Comparison of ENCODE assay signal across 8 mouse cellular contexts in genomic region chr8:107226183-107226582, GRCm38 (mm10).
DNase-seq lines count a peak whose midpoint lies in the region; ATAC-seq and TF ChIP-seq lines count a peak whose summit lies in the region.

No protein-coding gene starts in this region.

- H3K27me3 ChIP-seq in hindbrain, embryonic 11.5 days (ENCODE audit: control insufficient read depth, insufficient read depth, low read length) = no peaks in the 10 kb centered on the region
- H3K27me3 ChIP-seq in hindbrain, embryonic 13.5 days = no peaks in the 10 kb centered on the region
- no peaks in the 10 kb centered on the region for H3K27me3 ChIP-seq in kidney, adult 2 months (replicated peaks; ENCODE audit: control insufficient read depth, insufficient read depth, low read length)

- TF ChIP-seq POLR2A in kidney, adult 2 months (IDR thresholded peaks at IDR 0.05; ENCODE audit: low read depth, low read length) = no peak

- H3K27ac ChIP-seq in hindbrain, embryonic 11.5 days (ENCODE audit: low read depth, low read length) = no peak overlapping the region
- no peak overlapping the region for H3K27ac ChIP-seq in hindbrain, embryonic 13.5 days
- no peak overlapping the region for H3K27ac ChIP-seq in kidney, adult 2 months (ENCODE audit: insufficient read depth, low read depth, low read length)

- H3K36me3 ChIP-seq in hindbrain, embryonic 11.5 days (ENCODE audit: control insufficient read depth, insufficient read depth, low read length) = no peaks in the 10 kb centered on the region
- no peaks in the 10 kb centered on the region for H3K36me3 ChIP-seq in hindbrain, embryonic 13.5 days
- H3K36me3 ChIP-seq in kidney, adult 2 months (ENCODE audit: control insufficient read depth, insufficient read depth, low read length) = no peaks in the 10 kb centered on the region

- DNase-seq in hindbrain, embryonic 11.5 days (ENCODE audit: low spot score) = peak; percentile 46
- DNase-seq in brain, adult 2 months (ENCODE audit: low read depth, low spot score) = peak; percentile 24
- DNase-seq in kidney, adult 2 months = peak; percentile 63
- DNase-seq in lung, postnatal 4 days = peak; percentile 36 to 76
- no peak for DNase-seq in urinary bladder, postnatal 10 days (ENCODE audit: low spot score)
- DNase-seq in thymus, postnatal 0 days (ENCODE audit: low spot score) = no peak

- H3K9me3 ChIP-seq in hindbrain, embryonic 11.5 days (ENCODE audit: control insufficient read depth, low read length) = no peaks in the 10 kb centered on the region
- no peaks in the 10 kb centered on the region for H3K9me3 ChIP-seq in hindbrain, embryonic 13.5 days

- TF ChIP-seq CTCF in kidney, adult 2 months (conservative IDR thresholded peaks at IDR 0.05; ENCODE audit: insufficient read depth, insufficient read length, low read depth, low read length) = no peak

- 32% methylated on average over 9 of the region's 9 CpGs for WGBS in hindbrain, embryonic 11.5 days
- WGBS in hindbrain, embryonic 13.5 days = 50% methylated on average over 9 of the region's 9 CpGs
- WGBS in kidney, adult 2 months = 47% methylated on average over 9 of the region's 9 CpGs

- no peak overlapping the region for H3K9ac ChIP-seq in hindbrain, embryonic 11.5 days (ENCODE audit: low read depth, low read length)
- H3K9ac ChIP-seq in hindbrain, embryonic 13.5 days = no peak overlapping the region

- no peak overlapping the region for H3K4me3 ChIP-seq in hindbrain, embryonic 11.5 days (ENCODE audit: low read depth, low read length)
- H3K4me3 ChIP-seq in hindbrain, embryonic 13.5 days = no peak overlapping the region
- no peak overlapping the region for H3K4me3 ChIP-seq in kidney, adult 2 months (ENCODE audit: insufficient read depth, low read depth, low read length)

- no peak for ATAC-seq in hindbrain, embryonic 11.5 days (ENCODE audit: low FRiP score)
- no peak for ATAC-seq in hindbrain, embryonic 13.5 days (ENCODE audit: low FRiP score)
- ATAC-seq in erythroid progenitor cell, adult 5-6 weeks (replicated peaks; ENCODE audit: low FRiP score, poor library complexity, severe bottlenecking) = no peak

- no peaks in the 10 kb centered on the region for H3K4me1 ChIP-seq in hindbrain, embryonic 11.5 days (replicated peaks; ENCODE audit: control insufficient read depth, insufficient read depth, low read length)
- H3K4me1 ChIP-seq in hindbrain, embryonic 13.5 days (replicated peaks) = 0 out of 2 replicates have a peak, but pooled peaks cover 3% of the 10 kb centered on the region
- no peaks in the 10 kb centered on the region for H3K4me1 ChIP-seq in kidney, adult 2 months (ENCODE audit: control insufficient read depth, insufficient read depth, low read length)

- H3K4me2 ChIP-seq in hindbrain, embryonic 11.5 days (replicated peaks; ENCODE audit: low read depth, low read length) = no peak overlapping the region
- no peak overlapping the region for H3K4me2 ChIP-seq in hindbrain, embryonic 13.5 days

Comparison
In these comparisons a context has a peak if more than half of its experiments do, and no peak if none do; other contexts are left out.
1. DNase-seq: peak in hindbrain, embryonic 11.5 days (single experiment), brain, adult 2 months (single experiment), kidney, adult 2 months (single experiment) and lung, postnatal 4 days (2 of 2); none in urinary bladder, postnatal 10 days (single experiment) and thymus, postnatal 0 days (single experiment).